Mouse (Mus musculus) limb, embryonic 14.5 days (tissue): ENCODE data around the gene Hoxc4. TPM values are rescaled to one million over a fixed set of nuclear protein-coding genes. Genes with fewer than 3 reads are reported as not detected.

Experiments
- ATAC-seq: fragments of 200-750 bp; cut with Nextera tagmentation; 2 replicates; pipeline ENCODE4 v1.8.0; 2017; ENCODE audit warnings: low read depth, moderate number of reproducible peaks, moderate TSS enrichment; ENCODE audit not compliant: low FRiP score
- DNase-seq: peaks from one replicate; pipeline ENCODE4 v3.0.0-alpha.2; 2015; ENCODE audit warnings: low spot score
- H3K27ac ChIP-seq: fragments of 300-500 bp; sonication (generic); replicated peaks from 2 replicates; pipeline ENCODE4 v1.5.1; 2014; ENCODE audit warnings: low read depth, mild to moderate bottlenecking, low read length, moderate library complexity, mixed read lengths
- H3K27me3 ChIP-seq: fragments of 300-500 bp; sonication (generic); 2 replicates; pipeline ENCODE4 v1.6.1; 2014; ENCODE audit warnings: low read length, mixed read lengths; ENCODE audit not compliant: control insufficient read depth, insufficient read depth
- H3K36me3 ChIP-seq: fragments of 300-500 bp; sonication (generic); 2 replicates; pipeline ENCODE4 v1.6.1; 2014; ENCODE audit warnings: mild to moderate bottlenecking, low read length, moderate library complexity, mixed read lengths; ENCODE audit not compliant: control insufficient read depth, insufficient read depth
- H3K4me1 ChIP-seq: fragments of 300-500 bp; sonication (generic); 2 replicates; pipeline ENCODE4 v1.6.1; 2014; ENCODE audit warnings: antibody characterized with exemption, low read length, mixed read lengths; ENCODE audit not compliant: control insufficient read depth, insufficient read depth
- H3K4me2 ChIP-seq: fragments of 300-500 bp; sonication (generic); replicated peaks from 2 replicates; pipeline ENCODE4 v1.6.1; 2014; ENCODE audit warnings: low read depth, mild to moderate bottlenecking, low read length, moderate library complexity; ENCODE audit not compliant: severe bottlenecking
- H3K4me3 ChIP-seq: fragments of 300-500 bp; sonication (generic); replicated peaks from 2 replicates; pipeline ENCODE4 v1.5.1; 2014; ENCODE audit warnings: low read length
- H3K9ac ChIP-seq: fragments of 300-500 bp; sonication (generic); 2 replicates; pipeline ENCODE4 v1.6.1; 2014; ENCODE audit warnings: mild to moderate bottlenecking, low read depth, low read length, moderate library complexity; ENCODE audit not compliant: severe bottlenecking
- H3K9me3 ChIP-seq: fragments of 300-500 bp; sonication (generic); 2 replicates; pipeline ENCODE4 v1.6.1; 2016; ENCODE audit warnings: low read length; ENCODE audit not compliant: control insufficient read depth
- POLR2A ChIP-seq: fragments of 200-500 bp; IDR thresholded peaks from 2 replicates; pipeline ENCODE4 v1.8.0; 2012; ENCODE audit warnings: inconsistent platforms, mild to moderate bottlenecking, moderate library complexity, borderline replicate concordance; ENCODE audit not compliant: insufficient read depth, insufficient read length; ENCODE audit errors: extremely low read depth
- WGBS: fragments of 180-500 bp; shearing (Covaris S2); extraction: QIAGEN DNeasy Blood & Tissue Kit; methylation state at CpG from one replicate; pipeline ENCODE4 v1.1.7; 2014; 5-methylcytosine and 5-hydroxymethylcytosine counted together
- polyA plus RNA-seq, 2 experiments: library from polyadenylated mRNA; depleted of rRNA in 1 of 2; stranded (reverse) in 1 of 2; unstranded in 1 of 2; fragments of >200 nt; fragmentation: Nextera tagmentation in 1 of 2; extraction: Ambion mirVana in 1 of 2; gene quantifications; 2 replicates each; pipeline versions ENCODE4 v1.2.1 to v1.2.3; 2012 to 2014

Gene Hoxc4
- polyA plus RNA-seq, 2 experiments = 3.5 to 7.5 TPM

DNA sequence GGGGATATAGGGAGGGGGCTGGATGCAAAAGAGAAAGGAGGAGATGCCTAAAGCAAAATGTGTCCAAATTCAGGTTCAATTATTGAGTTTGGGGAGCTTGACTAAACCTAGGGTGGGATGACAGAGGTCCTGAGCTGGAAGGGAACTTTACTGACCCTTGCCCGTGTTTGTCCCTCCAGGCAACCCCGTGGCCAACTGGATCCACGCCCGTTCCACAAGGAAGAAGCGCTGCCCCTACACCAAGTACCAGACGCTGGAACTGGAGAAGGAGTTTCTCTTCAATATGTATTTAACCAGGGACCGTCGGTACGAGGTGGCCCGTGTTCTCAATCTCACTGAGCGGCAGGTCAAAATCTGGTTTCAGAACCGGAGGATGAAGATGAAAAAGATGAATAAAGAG lies 35.0 kb upstream of the Hoxc4 start:
- TF ChIP-seq POLR2A = no peak
- H3K27me3 ChIP-seq = peaks cover 97% of the 10 kb centered on the region
- ATAC-seq (no peak), DNase-seq (no peak)
- H3K4me1 ChIP-seq = peaks cover 4% of the 10 kb centered on the region
- no peak overlapping the region for H3K9ac ChIP-seq
- H3K9me3 ChIP-seq = no peaks in the 10 kb centered on the region
- 8% methylated on average over 12 of the region's 12 CpGs for WGBS
- no peak overlapping the region for H3K27ac ChIP-seq
- no peaks in the 10 kb centered on the region for H3K36me3 ChIP-seq
- no peak overlapping the region for H3K4me2 ChIP-seq
- no peak overlapping the region; the same call in 1 of the 2 replicates for H3K4me3 ChIP-seq

- no peak overlapping the region for H3K4me2 ChIP-seq
- no peak overlapping the region for H3K9ac ChIP-seq
- no peaks in the 10 kb centered on the region for H3K36me3 ChIP-seq
- H3K27me3 ChIP-seq = peaks cover 98% of the 10 kb centered on the region
- no peak for DNase-seq
- no peaks in the 10 kb centered on the region for H3K9me3 ChIP-seq
- no peak for ATAC-seq
- H3K4me3 ChIP-seq = no peak overlapping the region
- H3K4me1 ChIP-seq = peaks cover 4% of the 10 kb centered on the region
- no peak overlapping the region for H3K27ac ChIP-seq
- no peak for TF ChIP-seq POLR2A
- WGBS = 14% methylated on average over 10 of the region's 10 CpGs
These were observed 34.2 kb upstream of the Hoxc4 start for GRCm38 (mm10) chr15:102984521-102984920.

- 16% methylated on average over 3 of the region's 3 CpGs for WGBS
- Histone ChIP-seq H3K36me3 (no peaks in the 10 kb centered on the region), H3K4me3 (no peak overlapping the region), H3K9ac (no peak overlapping the region), H3K9me3 (no peaks in the 10 kb centered on the region), H3K4me1 (peaks cover 4% of the 10 kb centered on the region), H3K4me2 (no peak overlapping the region), H3K27ac (no peak overlapping the region), H3K27me3 (peaks cover 98% of the 10 kb centered on the region)
- ATAC-seq (no peak), DNase-seq (no peak)
- TF ChIP-seq POLR2A = no peak
These were observed 33.8 kb upstream of the Hoxc4 start for GRCm38 (mm10) chr15:102984925-102985324.

DNA sequence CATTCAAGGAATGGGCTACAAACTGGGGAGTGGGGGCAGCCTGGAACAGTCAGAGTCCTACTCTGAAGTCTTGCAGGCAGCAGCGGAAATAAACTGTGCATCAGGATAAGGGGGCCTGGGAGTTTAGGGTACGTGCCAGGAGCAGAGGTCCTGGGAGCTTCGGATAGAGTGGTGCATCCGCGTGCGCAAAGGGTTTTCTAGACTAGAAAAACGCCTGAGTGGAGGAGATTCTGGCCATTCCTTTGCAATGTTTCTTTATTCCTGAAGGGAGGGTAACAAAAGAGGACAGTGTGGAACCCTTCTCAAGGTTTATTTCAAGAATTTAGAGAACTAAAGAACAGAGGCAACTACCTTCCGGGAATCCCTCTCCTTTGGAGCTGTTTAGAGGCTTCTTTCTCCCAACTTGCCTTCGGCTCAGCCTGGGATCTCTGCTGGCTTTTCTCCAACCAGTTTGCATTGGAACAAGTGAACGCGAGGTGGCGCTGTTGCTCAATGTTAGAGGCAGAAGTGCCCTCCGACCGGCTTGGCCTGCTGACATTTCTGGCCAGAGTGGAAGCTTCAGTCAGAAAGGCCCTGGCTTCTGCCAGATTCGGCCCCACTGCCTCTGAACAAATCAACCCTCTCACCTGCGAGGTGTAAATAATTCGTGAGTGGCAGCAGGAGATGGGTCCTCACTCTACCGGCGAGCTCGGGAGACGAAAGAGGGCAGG lies 31.5 kb upstream of the Hoxc4 start:
- ATAC-seq = peak; percentile 39; the same call in 1 of the 2 replicates
- no peaks in the 10 kb centered on the region for H3K4me1 ChIP-seq

DNA sequence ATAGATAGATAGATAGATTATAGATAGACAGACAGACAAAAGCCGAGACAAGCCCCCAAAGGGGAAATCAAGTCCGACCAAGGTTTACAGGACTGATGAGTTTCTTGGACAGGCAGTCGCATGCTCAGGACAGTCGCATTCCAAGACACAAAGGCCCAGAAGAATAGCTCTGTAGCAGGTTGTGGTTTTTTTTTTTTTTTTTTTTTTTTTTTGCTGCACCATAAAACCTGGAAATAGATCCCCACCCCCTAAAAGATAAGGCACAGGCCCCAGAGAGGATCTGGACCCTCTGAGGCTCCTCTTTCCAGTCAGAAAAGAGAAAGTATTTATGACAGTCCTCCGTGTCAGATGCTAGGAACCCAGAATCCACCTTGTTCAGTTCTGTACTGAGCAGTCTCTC lies 30.7 kb upstream of the Hoxc4 start:
- Histone ChIP-seq H3K27me3 (peaks cover 94% of the 10 kb centered on the region), H3K4me2 (no peak overlapping the region), H3K4me3 (no peak overlapping the region), H3K36me3 (no peaks in the 10 kb centered on the region), H3K9ac (no peak overlapping the region), H3K9me3 (no peaks in the 10 kb centered on the region), H3K27ac (no peak overlapping the region), H3K4me1 (no peaks in the 10 kb centered on the region)
- no peak for DNase-seq
- no peak for ATAC-seq
- no peak for TF ChIP-seq POLR2A
- 41% methylated on average over 5 of the region's 5 CpGs for WGBS

More for the DNA sequence above, 31.5 kb upstream of the Hoxc4 start:
- no peak overlapping the region for H3K4me3 ChIP-seq
- peak; percentile 96 for DNase-seq
- WGBS = 4% methylated on average over 21 of the region's 21 CpGs
- no peak overlapping the region for H3K27ac ChIP-seq
- H3K36me3 ChIP-seq = no peaks in the 10 kb centered on the region
- no peak for TF ChIP-seq POLR2A
- H3K27me3 ChIP-seq = peaks cover 96% of the 10 kb centered on the region
- no peak overlapping the region for H3K4me2 ChIP-seq
- H3K9ac ChIP-seq = no peak overlapping the region
- H3K9me3 ChIP-seq = no peaks in the 10 kb centered on the region
